Mouse (Mus musculus): Measurements from ENCODE around the gene Parp8.

DNA sequence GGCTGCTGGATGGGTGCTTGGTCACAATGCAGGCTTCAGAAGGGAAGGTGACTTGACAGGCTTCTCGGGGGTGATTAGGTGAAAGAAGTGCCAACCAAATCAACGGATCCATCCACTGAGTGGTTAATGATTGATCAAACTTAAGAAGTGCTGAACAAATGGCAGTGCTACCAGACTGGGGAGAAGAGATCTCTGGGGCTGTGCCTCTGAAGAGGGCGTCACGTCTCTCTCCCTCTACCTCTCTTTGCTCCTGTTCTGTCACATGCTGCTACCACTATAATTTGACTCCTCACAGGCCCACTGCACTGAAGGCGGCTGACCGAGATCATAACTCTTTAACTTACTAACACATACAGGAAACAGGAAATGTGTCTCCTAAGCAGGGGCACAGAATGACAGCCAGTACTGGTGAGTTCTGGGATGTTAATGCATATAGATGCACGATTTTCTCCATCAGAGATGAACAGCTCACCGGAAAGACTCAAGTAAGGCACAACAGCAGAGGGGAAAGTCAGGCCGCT, 140.9 kb downstream of the Parp8 start:
- no peak for TF ChIP-seq CTCF (IDR thresholded peaks at IDR 0.05; ENCODE audit: low read depth, low read length)
- TF ChIP-seq POLR2A (IDR thresholded peaks at IDR 0.05; ENCODE audit: borderline replicate concordance, low read depth, low read length), result no peak
